Mouse (Mus musculus) G1E (cell line): ENCODE data around the gene Mtor.

Source experiments
- CTCF ChIP-seq: IDR thresholded peaks from 2 replicates; pipeline ENCODE4 v1.5.1; 2012; ENCODE audit warnings: low read depth, low read length, inconsistent platforms, mixed read lengths
- GATA1 ChIP-seq: IDR thresholded peaks from 2 replicates; pipeline ENCODE4 v1.6.1; 2012; ENCODE audit warnings: borderline replicate concordance, low read length, inconsistent platforms, mixed read lengths
- POLR2AphosphoS5 ChIP-seq: IDR thresholded peaks from 2 replicates; pipeline ENCODE4 v1.6.1; 2012; ENCODE audit warnings: low read depth, low read length, inconsistent platforms; ENCODE audit not compliant: insufficient replicate concordance

GRCm38 (mm10) chr4:148460656-148461284 is 12.4 kb downstream of the Mtor start:
- no peak for TF ChIP-seq POLR2AphosphoS5
- TF ChIP-seq CTCF, result no peak
- TF ChIP-seq GATA1, result no peak
